Mouse (Mus musculus) heart, embryonic 14.5 days (tissue): ENCODE measurements at regions not wholly inside any gene's neighbourhood (a gene's known extent, or its start where the extent isn't known, plus 50 kb on each side); places are given as distances from the start of the nearest gene placed in this dataset.

Source experiments
- ATAC-seq: fragments of 200-750 bp; cut with Nextera tagmentation; 2 replicates; pipeline ENCODE4 v1.8.0; 2017; ENCODE audit warnings: low read depth, moderate TSS enrichment; ENCODE audit not compliant: insufficient number of reproducible peaks, insufficient read depth, low FRiP score
- H3K27ac ChIP-seq, 2 experiments: fragments of 200-500 bp in 1 of 2; fragments of 300-500 bp in 1 of 2; sonication (generic) in 1 of 2; replicated peaks in 1 of 2; 2 replicates each; pipeline ENCODE4 v1.5.1; 2012 to 2014; ENCODE audit warnings: low read depth in 2 of 2, low read length in 2 of 2, control low read depth in 1 of 2, mild to moderate bottlenecking in 1 of 2, mixed read lengths in 1 of 2; ENCODE audit not compliant: control insufficient read depth in 1 of 2, insufficient read depth in 1 of 2
- H3K27me3 ChIP-seq: fragments of 300-500 bp; sonication (generic); 2 replicates; pipeline ENCODE4 v1.6.1; 2014; ENCODE audit warnings: mild to moderate bottlenecking, low read length, control low read depth; ENCODE audit not compliant: control insufficient read depth, insufficient read depth
- H3K36me3 ChIP-seq: fragments of 300-500 bp; sonication (generic); 2 replicates; pipeline ENCODE4 v1.6.1; 2014; ENCODE audit warnings: mild to moderate bottlenecking, control low read depth, low read length, mixed read lengths; ENCODE audit not compliant: control insufficient read depth, insufficient read depth
- H3K4me1 ChIP-seq, 2 experiments: fragments of 200-500 bp in 1 of 2; fragments of 300-500 bp in 1 of 2; sonication (generic) in 1 of 2; 2 replicates each; pipeline ENCODE4 v1.6.1; 2012 to 2014; ENCODE audit warnings: low read length in 2 of 2, control low read depth in 1 of 2, mixed read lengths in 1 of 2; ENCODE audit not compliant: control insufficient read depth in 2 of 2, insufficient read depth in 2 of 2
- H3K4me2 ChIP-seq: fragments of 300-500 bp; sonication (generic); 2 replicates; pipeline ENCODE4 v1.6.1; 2014; ENCODE audit warnings: mild to moderate bottlenecking, low read length
- H3K4me3 ChIP-seq, 2 experiments: fragments of 200-500 bp in 1 of 2; fragments of 300-500 bp in 1 of 2; sonication (generic) in 1 of 2; 2 replicates each; pipeline ENCODE4 v1.5.1; 2012 to 2014; ENCODE audit warnings: low read length in 2 of 2, mild to moderate bottlenecking in 2 of 2, control low read depth in 1 of 2, low read depth in 1 of 2, moderate library complexity in 1 of 2; ENCODE audit not compliant: control insufficient read depth in 1 of 2, insufficient read depth in 1 of 2
- H3K9ac ChIP-seq: fragments of 300-500 bp; sonication (generic); 2 replicates; pipeline ENCODE4 v1.6.1; 2014; ENCODE audit warnings: mild to moderate bottlenecking, low read length
- H3K9me3 ChIP-seq: fragments of 300-500 bp; sonication (generic); 2 replicates; pipeline ENCODE4 v1.6.1; 2016; ENCODE audit warnings: low read length, control low read depth; ENCODE audit not compliant: control insufficient read depth
- WGBS: fragments of 180-500 bp; shearing (Covaris S2); extraction: QIAGEN DNeasy Blood & Tissue Kit; methylation state at CpG from one replicate; pipeline ENCODE4 v1.1.7; 2014; 5-methylcytosine and 5-hydroxymethylcytosine counted together

- peak overlapping the region; percentile 17 for H3K4me2 ChIP-seq
- peak; percentile 71 for ATAC-seq
Measured at GRCm38 (mm10) chr3:39248712-39249111, 362.0 kb downstream of the Fat4 start.

GRCm38 (mm10) chr3:39249224-39249892, 362.6 kb downstream of the Fat4 start:
- ATAC-seq, result peak; percentile 68; the same call in 1 of the 2 replicates
- Histone ChIP-seq H3K9me3 (no peaks in the 10 kb centered on the region), H3K27ac (peak overlapping the region; percentile 53 to 82), H3K4me3 (no peak overlapping the region), H3K36me3 (no peaks in the 10 kb centered on the region), H3K4me1 (peaks cover 2 to 19% of the 10 kb centered on the region in 2 experiments; a peak in 2 of 4 replicates), H3K9ac (no peak overlapping the region), H3K27me3 (no peaks in the 10 kb centered on the region), H3K4me2 (peak overlapping the region; percentile 17)
- WGBS, result 24% methylated on average over 4 of the region's 4 CpGs

More at GRCm38 (mm10) chr3:39248712-39249111, 362.0 kb downstream of the Fat4 start:
- 6% methylated on average over 4 of the region's 4 CpGs for WGBS
- H3K27ac ChIP-seq, result peak overlapping the region; percentile 52 to 82; a peak in 3 of 4 replicates
- H3K27me3 ChIP-seq, result no peaks in the 10 kb centered on the region
- H3K4me3 ChIP-seq, result no peak overlapping the region
- H3K36me3 ChIP-seq, result no peaks in the 10 kb centered on the region
- H3K4me1 ChIP-seq, result peaks cover 2 to 19% of the 10 kb centered on the region in 2 experiments; a peak in 2 of 4 replicates
- no peak overlapping the region for H3K9ac ChIP-seq
- H3K9me3 ChIP-seq, result no peaks in the 10 kb centered on the region

- no peak for ATAC-seq
- WGBS, result 79% methylated on average over 1 of the region's 1 CpGs
- H3K4me2 ChIP-seq, result no peak overlapping the region
Measured at GRCm38 (mm10) chr3:39253076-39253475, 366.3 kb downstream of the Fat4 start.

DNA sequence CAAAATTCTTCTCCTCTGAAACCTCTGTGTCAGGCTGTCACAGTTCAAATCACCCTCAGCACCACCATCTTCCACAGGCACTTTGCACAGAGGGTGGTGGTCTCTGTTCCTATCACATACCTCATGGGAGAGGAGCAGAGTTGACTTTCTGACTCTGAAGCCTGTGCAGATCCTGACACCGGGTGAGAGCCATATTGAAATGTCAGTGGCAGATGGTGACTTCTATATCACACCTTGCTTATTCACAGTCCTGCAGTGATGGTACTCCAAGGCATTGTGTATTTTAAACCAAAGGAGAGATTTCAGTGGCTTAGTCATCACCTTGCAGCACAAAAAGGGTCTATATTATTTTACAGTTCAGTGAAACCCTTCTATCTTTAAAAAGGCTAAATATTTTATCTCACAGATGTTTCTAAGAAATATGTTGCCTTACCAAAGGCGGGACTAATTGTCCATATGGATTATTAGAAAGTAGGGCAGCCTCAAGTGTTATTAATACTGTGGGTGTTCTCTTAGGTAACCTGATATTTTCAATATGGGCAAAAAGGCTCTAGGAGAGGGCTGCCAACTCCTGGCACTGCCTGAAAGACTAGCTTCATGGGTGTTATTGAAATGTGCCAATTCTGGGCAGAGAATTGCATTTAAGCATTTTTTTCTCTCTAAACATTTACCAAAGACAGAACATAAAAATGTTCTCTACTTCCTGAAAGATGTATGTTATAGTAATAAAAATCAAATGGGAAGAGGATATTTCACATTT, 378.1 kb downstream of the Fat4 start:
- Histone ChIP-seq H3K27ac (no peak overlapping the region), H3K4me3 (no peak overlapping the region), H3K9me3 (no peaks in the 10 kb centered on the region), H3K36me3 (no peaks in the 10 kb centered on the region), H3K4me2 (no peak overlapping the region), H3K27me3 (no peaks in the 10 kb centered on the region), H3K4me1 (no peaks in the 10 kb centered on the region), H3K9ac (no peak overlapping the region)
- WGBS, result 84% methylated on average over 2 of the region's 2 CpGs
- no peak for ATAC-seq

More at GRCm38 (mm10) chr3:39253076-39253475, 366.3 kb downstream of the Fat4 start:
- no peak overlapping the region for H3K4me3 ChIP-seq
- no peak overlapping the region for H3K27ac ChIP-seq
- no peak overlapping the region for H3K9ac ChIP-seq
- no peaks in the 10 kb centered on the region for H3K9me3 ChIP-seq
- H3K27me3 ChIP-seq, result no peaks in the 10 kb centered on the region
- no peaks in the 10 kb centered on the region for H3K36me3 ChIP-seq
- peaks cover 2 to 16% of the 10 kb centered on the region in 2 experiments; a peak in 2 of 4 replicates for H3K4me1 ChIP-seq

DNA sequence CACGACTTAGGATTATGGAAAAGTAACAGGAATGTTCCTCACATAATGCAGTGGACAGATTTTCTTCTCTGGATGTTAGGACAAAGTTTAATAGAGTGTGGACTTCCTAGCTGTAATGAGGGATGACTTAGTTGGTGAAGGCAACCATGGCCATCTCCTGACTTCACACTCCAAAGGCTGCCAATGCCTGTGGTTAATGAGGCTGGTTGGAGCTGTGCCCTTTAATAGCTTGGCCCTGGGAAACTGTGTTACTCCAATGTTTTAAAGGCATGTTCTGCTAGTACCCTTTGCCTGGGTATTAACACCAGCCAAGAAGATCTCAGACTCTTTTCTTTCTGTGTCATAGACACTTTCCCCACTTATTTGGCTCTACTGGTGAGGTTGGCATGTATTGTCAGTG, 378.9 kb downstream of the Fat4 start:
- ATAC-seq, result no peak
- WGBS, result 81% methylated on average over 1 of the region's 1 CpGs

GRCm38 (mm10) chr3:39269388-39269787, 382.6 kb downstream of the Fat4 start:
- Histone ChIP-seq H3K9me3 (no peaks in the 10 kb centered on the region), H3K27me3 (no peaks in the 10 kb centered on the region), H3K4me2 (no peak overlapping the region), H3K4me1 (peaks cover 2 to 6% of the 10 kb centered on the region in 2 experiments; a peak in 3 of 4 replicates), H3K4me3 (no peak overlapping the region), H3K27ac (no peak overlapping the region), H3K36me3 (no peaks in the 10 kb centered on the region), H3K9ac (no peak overlapping the region)
- 79% methylated on average over 3 of the region's 3 CpGs for WGBS
- no peak for ATAC-seq

More for the DNA sequence above, 378.9 kb downstream of the Fat4 start:
- no peak overlapping the region for H3K4me2 ChIP-seq
- H3K27me3 ChIP-seq, result no peaks in the 10 kb centered on the region
- no peak overlapping the region for H3K27ac ChIP-seq
- H3K4me3 ChIP-seq, result no peak overlapping the region
- H3K9ac ChIP-seq, result no peak overlapping the region
- no peaks in the 10 kb centered on the region for H3K36me3 ChIP-seq
- no peaks in the 10 kb centered on the region for H3K4me1 ChIP-seq
- no peaks in the 10 kb centered on the region for H3K9me3 ChIP-seq

DNA sequence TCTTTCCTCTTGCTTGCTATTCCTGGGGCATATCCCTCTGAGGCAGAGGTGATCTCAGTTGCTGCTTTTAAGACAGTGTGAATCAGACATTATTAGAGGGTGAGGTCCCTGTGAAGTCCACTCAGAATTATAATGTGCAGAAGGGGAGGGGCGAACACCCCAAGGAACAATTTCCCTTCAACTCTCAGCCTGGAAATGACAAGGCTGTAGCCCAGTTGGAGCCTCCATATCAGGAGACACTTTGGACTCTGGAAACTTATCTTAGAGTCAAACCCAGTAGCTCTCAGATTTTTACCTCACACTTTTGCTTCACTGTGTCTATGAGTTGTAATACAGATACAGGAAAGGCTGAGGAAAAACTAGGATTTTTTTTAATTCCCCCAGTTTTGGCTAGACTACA, 385.9 kb downstream of the Fat4 start:
- ATAC-seq, result no peak
- Histone ChIP-seq H3K4me2 (no peak overlapping the region), H3K4me3 (no peak overlapping the region), H3K9me3 (no peaks in the 10 kb centered on the region), H3K4me1 (peaks cover 2 to 6% of the 10 kb centered on the region in 2 experiments; a peak in 3 of 4 replicates), H3K27ac (peak overlapping the region in 1 of 2 experiments; percentile 49; a peak in 1 of 4 replicates), H3K27me3 (no peaks in the 10 kb centered on the region), H3K36me3 (no peaks in the 10 kb centered on the region), H3K9ac (no peak overlapping the region)
- 74% methylated on average over 1 of the region's 1 CpGs for WGBS
